Mouse (Mus musculus) lung, embryonic 16.5 days (tissue): Measurements from ENCODE around the gene Frmd4a. TPM values are rescaled to one million over a fixed set of nuclear protein-coding genes. Genes with fewer than 3 reads are reported as not detected.

ENCODE experiments used
- ATAC-seq: fragments of 200-750 bp; cut with Nextera tagmentation; 2 replicates; pipeline ENCODE4 v1.8.0; 2017; ENCODE audit warnings: low read depth, mild to moderate bottlenecking, moderate library complexity
- H3K27ac ChIP-seq: fragments of 300-500 bp; sonication (generic); 2 replicates; pipeline ENCODE4 v1.5.1; 2014; ENCODE audit warnings: mild to moderate bottlenecking, control low read depth, low read length
- H3K27me3 ChIP-seq: fragments of 300-500 bp; sonication (generic); 2 replicates; pipeline ENCODE4 v1.6.1; 2014; ENCODE audit warnings: low read depth, low read length, mixed read lengths; ENCODE audit not compliant: control insufficient read depth, insufficient read depth
- H3K36me3 ChIP-seq: fragments of 300-500 bp; sonication (generic); 2 replicates; pipeline ENCODE4 v1.6.1; 2014; ENCODE audit warnings: low read length; ENCODE audit not compliant: control insufficient read depth, insufficient read depth
- H3K4me1 ChIP-seq: fragments of 300-500 bp; sonication (generic); replicated peaks from 2 replicates; pipeline ENCODE4 v1.6.1; 2014; ENCODE audit warnings: low read length, mixed read lengths; ENCODE audit not compliant: control insufficient read depth, insufficient read depth
- H3K4me2 ChIP-seq: fragments of 300-500 bp; sonication (generic); 2 replicates; pipeline ENCODE4 v1.6.1; 2014; ENCODE audit warnings: low read depth, low read length, control low read depth
- H3K4me3 ChIP-seq: fragments of 300-500 bp; sonication (generic); 2 replicates; pipeline ENCODE4 v1.5.1; 2014; ENCODE audit warnings: mild to moderate bottlenecking, low read length, control low read depth
- H3K9ac ChIP-seq: fragments of 300-500 bp; sonication (generic); 2 replicates; pipeline ENCODE4 v1.6.1; 2014; ENCODE audit warnings: low read length, control low read depth
- H3K9me3 ChIP-seq: fragments of 300-500 bp; sonication (generic); 2 replicates; pipeline ENCODE4 v1.6.1; 2016; ENCODE audit warnings: low read length; ENCODE audit not compliant: control insufficient read depth
- WGBS: fragments of 180-500 bp; shearing (Covaris S2); extraction: QIAGEN DNeasy Blood & Tissue Kit; methylation state at CpG from one replicate; pipeline ENCODE4 v1.1.7; 2014; 5-methylcytosine and 5-hydroxymethylcytosine counted together
- polyA plus RNA-seq: library from polyadenylated mRNA; unstranded; fragments of >200 nt; fragmentation: Nextera tagmentation; extraction: Ambion mirVana; gene quantifications from 2 replicates; pipeline ENCODE4 v1.2.1, GENCODE M21; 2015

The Frmd4a gene
- polyA plus RNA-seq, 1 experiment from 2014 or later: 29.1 TPM

GRCm38 (mm10) chr2:4487280-4487679 lies 469.8 kb downstream of the Frmd4a start:
- no peak overlapping the region for H3K27ac ChIP-seq
- no peak overlapping the region for H3K4me3 ChIP-seq
- no peaks in the 10 kb centered on the region for H3K36me3 ChIP-seq
- no peak for ATAC-seq
- 0 out of 2 replicates have a peak, but pooled peaks cover 4% of the 10 kb centered on the region for H3K4me1 ChIP-seq
- no peaks in the 10 kb centered on the region for H3K9me3 ChIP-seq
- H3K27me3 ChIP-seq: no peaks in the 10 kb centered on the region
- WGBS: 97% methylated on average over 2 of the region's 2 CpGs
- no peak overlapping the region for H3K4me2 ChIP-seq
- no peak overlapping the region for H3K9ac ChIP-seq

GRCm38 (mm10) chr2:4490845-4491244 lies 473.3 kb downstream of the Frmd4a start:
- WGBS: 76% methylated on average over 5 of the region's 5 CpGs
- no peaks in the 10 kb centered on the region for H3K36me3 ChIP-seq
- no peaks in the 10 kb centered on the region for H3K9me3 ChIP-seq
- H3K9ac ChIP-seq: no peak overlapping the region
- 0 out of 2 replicates have a peak, but pooled peaks cover 4% of the 10 kb centered on the region for H3K4me1 ChIP-seq
- no peak overlapping the region for H3K4me2 ChIP-seq
- no peak overlapping the region for H3K4me3 ChIP-seq
- no peak for ATAC-seq
- no peaks in the 10 kb centered on the region for H3K27me3 ChIP-seq
- no peak overlapping the region for H3K27ac ChIP-seq

- H3K4me3 ChIP-seq: no peak overlapping the region
- 0 out of 2 replicates have a peak, but pooled peaks cover 4% of the 10 kb centered on the region for H3K4me1 ChIP-seq
- no peaks in the 10 kb centered on the region for H3K27me3 ChIP-seq
- H3K9ac ChIP-seq: no peak overlapping the region
- no peaks in the 10 kb centered on the region for H3K9me3 ChIP-seq
- no peak overlapping the region for H3K4me2 ChIP-seq
- ATAC-seq: peak; percentile 73
- 24% methylated on average over 20 of the region's 20 CpGs for WGBS
- no peaks in the 10 kb centered on the region for H3K36me3 ChIP-seq
- H3K27ac ChIP-seq: peak overlapping the region; percentile 26
Observed at GRCm38 (mm10) chr2:4492485-4493481, 475.3 kb downstream of the Frmd4a start.

GRCm38 (mm10) chr2:4494478-4494877 lies 477.0 kb downstream of the Frmd4a start:
- peaks cover 3% of the 10 kb centered on the region; the same call in 1 of the 2 replicates for H3K36me3 ChIP-seq
- no peak overlapping the region for H3K4me2 ChIP-seq
- 78% methylated on average over 2 of the region's 2 CpGs for WGBS
- no peaks in the 10 kb centered on the region for H3K9me3 ChIP-seq
- no peak overlapping the region for H3K4me3 ChIP-seq
- no peak overlapping the region for H3K27ac ChIP-seq
- H3K9ac ChIP-seq: no peak overlapping the region
- H3K27me3 ChIP-seq: no peaks in the 10 kb centered on the region
- no peak for ATAC-seq
- peaks cover 5% of the 10 kb centered on the region for H3K4me1 ChIP-seq

- peak; percentile 69 for ATAC-seq
- Histone ChIP-seq H3K9ac (no peak overlapping the region), H3K9me3 (no peaks in the 10 kb centered on the region), H3K4me3 (no peak overlapping the region), H3K4me1 (peaks cover 10% of the 10 kb centered on the region), H3K27ac (no peak overlapping the region; the same call in 1 of the 2 replicates), H3K4me2 (no peak overlapping the region), H3K36me3 (peaks cover 3% of the 10 kb centered on the region; the same call in 1 of the 2 replicates), H3K27me3 (no peaks in the 10 kb centered on the region)
- 0% methylated on average over 1 of the region's 1 CpGs for WGBS
Observed at GRCm38 (mm10) chr2:4499257-4499656, 481.7 kb downstream of the Frmd4a start.

- Histone ChIP-seq H3K27me3 (no peaks in the 10 kb centered on the region), H3K9ac (no peak overlapping the region), H3K4me2 (no peak overlapping the region), H3K9me3 (no peaks in the 10 kb centered on the region), H3K36me3 (peaks cover 3% of the 10 kb centered on the region; the same call in 1 of the 2 replicates), H3K4me3 (no peak overlapping the region), H3K27ac (no peak overlapping the region; the same call in 1 of the 2 replicates), H3K4me1 (peaks cover 10% of the 10 kb centered on the region)
- 87% methylated on average over 9 of the region's 9 CpGs for WGBS
- no peak for ATAC-seq
Observed at GRCm38 (mm10) chr2:4499916-4500315, 482.4 kb downstream of the Frmd4a start.

GRCm38 (mm10) chr2:4501257-4502027 lies 483.9 kb downstream of the Frmd4a start:
- Histone ChIP-seq H3K27ac (0 out of 2 replicates have a peak overlapping the region, but pooled peaks have one; percentile 14), H3K4me1 (peaks cover 10% of the 10 kb centered on the region)
- ATAC-seq: peak; percentile 60

GRCm38 (mm10) chr2:4504413-4504812 lies 486.9 kb downstream of the Frmd4a start:
- Histone ChIP-seq H3K4me2 (no peak overlapping the region), H3K4me3 (no peak overlapping the region), H3K27ac (no peak overlapping the region), H3K36me3 (no peaks in the 10 kb centered on the region), H3K4me1 (peaks cover 20% of the 10 kb centered on the region), H3K9me3 (no peaks in the 10 kb centered on the region), H3K9ac (no peak overlapping the region), H3K27me3 (no peaks in the 10 kb centered on the region)
- no peak for ATAC-seq
- WGBS: 84% methylated on average over 10 of the region's 10 CpGs

More at GRCm38 (mm10) chr2:4501257-4502027, 483.9 kb downstream of the Frmd4a start:
- Histone ChIP-seq H3K4me2 (no peak overlapping the region), H3K9ac (no peak overlapping the region), H3K9me3 (no peaks in the 10 kb centered on the region), H3K36me3 (peaks cover 3% of the 10 kb centered on the region; the same call in 1 of the 2 replicates), H3K4me3 (no peak overlapping the region), H3K27me3 (no peaks in the 10 kb centered on the region)
- 51% methylated on average over 15 of the region's 15 CpGs for WGBS

GRCm38 (mm10) chr2:4505695-4506094 lies 488.2 kb downstream of the Frmd4a start:
- Histone ChIP-seq H3K36me3 (no peaks in the 10 kb centered on the region), H3K27ac (no peak overlapping the region), H3K4me2 (no peak overlapping the region), H3K4me1 (peaks cover 26% of the 10 kb centered on the region), H3K9me3 (no peaks in the 10 kb centered on the region), H3K9ac (no peak overlapping the region), H3K4me3 (no peak overlapping the region), H3K27me3 (no peaks in the 10 kb centered on the region)
- no peak for ATAC-seq
- 91% methylated on average over 4 of the region's 4 CpGs for whole genome bisulfite sequencing
